ENCODE assay signal across 27 mouse cellular contexts in the genomic region with DNA sequence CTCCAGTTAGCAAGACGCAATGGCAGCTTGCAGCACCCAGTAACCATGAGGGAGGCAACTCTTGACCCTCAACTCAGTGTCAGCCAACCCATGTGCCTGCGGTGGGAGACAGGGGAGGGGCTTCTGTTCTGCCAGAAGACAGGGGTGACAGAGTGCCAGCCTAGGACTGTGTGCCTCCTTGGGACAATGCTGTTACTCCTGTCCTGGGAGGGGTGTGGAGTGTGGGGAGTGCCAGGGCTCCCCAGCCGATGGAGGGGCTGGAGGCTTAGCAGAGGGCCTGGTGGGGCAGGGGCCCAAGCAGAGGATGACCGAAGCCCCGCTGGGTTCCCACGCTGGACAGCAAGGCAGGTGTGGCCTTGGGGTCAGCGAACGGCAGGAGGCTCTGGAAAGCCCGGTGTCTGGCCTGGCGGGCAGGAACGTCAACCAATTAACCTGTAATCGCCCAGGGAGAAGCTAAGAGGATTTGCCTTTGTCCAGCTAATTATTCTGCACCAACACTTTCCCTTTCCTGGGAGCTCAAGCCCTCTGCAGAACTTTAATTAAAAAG. TPM values are rescaled to one million over a fixed set of nuclear protein-coding genes. Genes with fewer than 3 reads are reported as not detected.
A peak's percentile ranks its signal among the peaks of the same experiment; 100 is the strongest.
DNase-seq lines count a peak whose midpoint lies in the region; ATAC-seq and TF ChIP-seq lines count a peak whose summit lies in the region.
"Had no signal": no experiment of that assay in that cellular context is flagged by ENCODE, and none has a peak within 500 bp of the region (broad histone marks: within the 10 kb centered on the region; RNA-seq: fewer than 3 reads in every experiment).

No protein-coding gene starts in this region.

- 18% methylated on average over 12 of the region's 12 CpGs for WGBS in hindbrain, embryonic 10.5 days
- WGBS in hindbrain, embryonic 12.5 days, result 17% methylated on average over 12 of the region's 12 CpGs
- WGBS in liver, embryonic 12.5 days (ENCODE audit: insufficient replicate concordance), result 35% methylated on average over 12 of the region's 12 CpGs
- WGBS in liver, postnatal 0 days (ENCODE audit: insufficient replicate concordance), result 46% methylated on average over 12 of the region's 12 CpGs
- WGBS in stomach, embryonic 16.5 days, result 50% methylated on average over 12 of the region's 12 CpGs
- 54% methylated on average over 12 of the region's 12 CpGs for WGBS in stomach, postnatal 0 days

- H3K27me3 ChIP-seq in hindbrain, embryonic 10.5 days (ENCODE audit: insufficient read depth, poor library complexity, severe bottlenecking), result peaks cover 71% of the 10 kb centered on the region
- H3K27me3 ChIP-seq in hindbrain, embryonic 12.5 days, result peaks cover 17% of the 10 kb centered on the region
- peaks cover 55% of the 10 kb centered on the region for H3K27me3 ChIP-seq in liver, embryonic 12.5 days (replicated peaks)
- H3K27me3 ChIP-seq in liver, postnatal 0 days (ENCODE audit: insufficient read depth, low read length), result peaks cover 10% of the 10 kb centered on the region; the same call in 1 of the 2 replicates
- no peaks in the 10 kb centered on the region for H3K27me3 ChIP-seq in stomach, embryonic 16.5 days (ENCODE audit: control insufficient read depth, insufficient read depth, low read length)
- no peaks in the 10 kb centered on the region for H3K27me3 ChIP-seq in stomach, postnatal 0 days (ENCODE audit: control insufficient read depth, insufficient read depth, low read length)
- H3K27me3 ChIP-seq: neural tube, embryonic 12.5 days; Patski; stomach, embryonic 15.5 days had no signal

- no peak for ATAC-seq in hindbrain, embryonic 12.5 days (ENCODE audit: low FRiP score)
- ATAC-seq in liver, embryonic 12.5 days, result 0 out of 2 replicates have a peak, but pooled peaks have one; percentile 18
- ATAC-seq in liver, postnatal 0 days, result no peak
- peak; percentile 5; the same call in 1 of the 2 replicates for ATAC-seq in stomach, embryonic 16.5 days (ENCODE audit: insufficient read depth, low FRiP score)
- ATAC-seq in stomach, postnatal 0 days (ENCODE audit: low FRiP score, low TSS enrichment), result no peak

- H3K4me1 ChIP-seq in hindbrain, embryonic 10.5 days (replicated peaks), result peaks cover 34% of the 10 kb centered on the region
- H3K4me1 ChIP-seq in hindbrain, embryonic 12.5 days, result peaks cover 15% of the 10 kb centered on the region
- H3K4me1 ChIP-seq in liver, embryonic 12.5 days, result 0 out of 2 replicates have a peak, but pooled peaks cover 8% of the 10 kb centered on the region
- H3K4me1 ChIP-seq in liver, postnatal 0 days (ENCODE audit: insufficient read depth), result no peaks in the 10 kb centered on the region; the same call in 1 of the 2 replicates
- H3K4me1 ChIP-seq in stomach, embryonic 16.5 days (ENCODE audit: control insufficient read depth, insufficient read depth, low read length), result peaks cover 11% of the 10 kb centered on the region
- H3K4me1 ChIP-seq in stomach, postnatal 0 days (replicated peaks; ENCODE audit: control insufficient read depth, insufficient read depth), result peaks cover 2% of the 10 kb centered on the region; the same call in 1 of the 2 replicates

- no peak overlapping the region for H3K4me3 ChIP-seq in hindbrain, embryonic 10.5 days
- no peak overlapping the region for H3K4me3 ChIP-seq in hindbrain, embryonic 12.5 days
- no peak overlapping the region for H3K4me3 ChIP-seq in liver, embryonic 12.5 days
- no peak overlapping the region for H3K4me3 ChIP-seq in liver, postnatal 0 days (ENCODE audit: low read depth, low read length)
- H3K4me3 ChIP-seq in stomach, embryonic 16.5 days (replicated peaks; ENCODE audit: low read length), result no peak overlapping the region
- no peak overlapping the region for H3K4me3 ChIP-seq in stomach, postnatal 0 days (ENCODE audit: low read depth, low read length)
- H3K4me3 ChIP-seq: gastrocnemius, adult 2 months; layer of hippocampus, adult 2 months; neural tube, embryonic 12.5 days; stomach, embryonic 15.5 days had no signal

- H3K4me2 ChIP-seq in hindbrain, embryonic 12.5 days (replicated peaks), result no peak overlapping the region
- H3K4me2 ChIP-seq in liver, embryonic 12.5 days, result no peak overlapping the region
- no peak overlapping the region for H3K4me2 ChIP-seq in liver, postnatal 0 days (ENCODE audit: low read depth, low read length)
- no peak overlapping the region for H3K4me2 ChIP-seq in stomach, embryonic 16.5 days (ENCODE audit: low read depth, low read length)
- no peak overlapping the region for H3K4me2 ChIP-seq in stomach, postnatal 0 days (replicated peaks; ENCODE audit: low read depth)
- H3K4me2 ChIP-seq: liver, embryonic 11.5 days; neural tube, embryonic 12.5 days; stomach, embryonic 15.5 days had no signal

- no peak for TF ChIP-seq EP300 in liver, postnatal 0 days (IDR thresholded peaks at IDR 0.05; ENCODE audit: low read depth)
- no peak for TF ChIP-seq EP300 in stomach, postnatal 0 days (optimal IDR thresholded peaks at IDR 0.05)

- H3K9me3 ChIP-seq in hindbrain, embryonic 10.5 days, result no peaks in the 10 kb centered on the region
- H3K9me3 ChIP-seq in hindbrain, embryonic 12.5 days (replicated peaks), result no peaks in the 10 kb centered on the region
- H3K9me3 ChIP-seq in liver, embryonic 12.5 days (replicated peaks), result no peaks in the 10 kb centered on the region
- no peaks in the 10 kb centered on the region for H3K9me3 ChIP-seq in liver, postnatal 0 days (ENCODE audit: low read length)
- no peaks in the 10 kb centered on the region for H3K9me3 ChIP-seq in stomach, embryonic 16.5 days (replicated peaks; ENCODE audit: control insufficient read depth, low read length)
- no peaks in the 10 kb centered on the region for H3K9me3 ChIP-seq in stomach, postnatal 0 days (ENCODE audit: control insufficient read depth, low read length)
- H3K9me3 ChIP-seq: G1E; neural tube, embryonic 12.5 days; stomach, embryonic 15.5 days had no signal

- peak overlapping the region; percentile 72 for H3K27ac ChIP-seq in hindbrain, embryonic 10.5 days
- no peak overlapping the region for H3K27ac ChIP-seq in hindbrain, embryonic 12.5 days
- no peak overlapping the region for H3K27ac ChIP-seq in liver, embryonic 12.5 days
- no peak overlapping the region for H3K27ac ChIP-seq in liver, postnatal 0 days (ENCODE audit: low read depth)
- no peak overlapping the region for H3K27ac ChIP-seq in stomach, embryonic 16.5 days (ENCODE audit: low read length)
- H3K27ac ChIP-seq in stomach, postnatal 0 days (replicated peaks), result no peak overlapping the region
- H3K27ac ChIP-seq: layer of hippocampus, adult 2 months; neural tube, embryonic 12.5 days; stomach, embryonic 15.5 days had no signal

- TF ChIP-seq CTCF in liver, postnatal 0 days (IDR thresholded peaks at IDR 0.05; ENCODE audit: low read depth), result no peak
- TF ChIP-seq CTCF in stomach, postnatal 0 days (IDR thresholded peaks at IDR 0.05; ENCODE audit: low read depth), result no peak

- DNase-seq in hindbrain, embryonic 10.5 days (ENCODE audit: low spot score), result no peak
- DNase-seq in liver, postnatal 0 days, result no peak
- no peak for DNase-seq in stomach, postnatal 0 days (ENCODE audit: low spot score)
- no peak for DNase-seq in frontal cortex, postnatal 25 days (ENCODE audit: low spot score in 2 of 2)
- DNase-seq: adrenal gland, adult 2 months; B cell, adult 2 months; cerebellum, adult 11-12 months; cerebellum, postnatal 10 days; kidney, adult 2 months; kidney, postnatal 25 days; lung, adult 2 months; lung, postnatal 14 days; right cerebral cortex, adult 18-20 months; thymus, adult 2 months had no signal

- no peaks in the 10 kb centered on the region for H3K36me3 ChIP-seq in hindbrain, embryonic 10.5 days
- no peaks in the 10 kb centered on the region for H3K36me3 ChIP-seq in hindbrain, embryonic 12.5 days
- H3K36me3 ChIP-seq in liver, embryonic 12.5 days, result no peaks in the 10 kb centered on the region
- H3K36me3 ChIP-seq in liver, postnatal 0 days (replicated peaks; ENCODE audit: insufficient read depth, low read length), result no peaks in the 10 kb centered on the region
- H3K36me3 ChIP-seq in stomach, embryonic 16.5 days (ENCODE audit: control insufficient read depth, insufficient read depth, low read length), result no peaks in the 10 kb centered on the region
- H3K36me3 ChIP-seq in stomach, postnatal 0 days (ENCODE audit: control insufficient read depth, insufficient read depth, low read length), result no peaks in the 10 kb centered on the region
- H3K36me3 ChIP-seq: G1E; neural tube, embryonic 12.5 days; stomach, embryonic 15.5 days had no signal

- H3K9ac ChIP-seq in hindbrain, embryonic 12.5 days, result no peak overlapping the region
- no peak overlapping the region for H3K9ac ChIP-seq in liver, embryonic 12.5 days
- no peak overlapping the region for H3K9ac ChIP-seq in liver, postnatal 0 days (replicated peaks)
- no peak overlapping the region for H3K9ac ChIP-seq in stomach, embryonic 16.5 days (ENCODE audit: low read length)
- no peak overlapping the region for H3K9ac ChIP-seq in stomach, postnatal 0 days (ENCODE audit: low read length)
- H3K9ac ChIP-seq: neural tube, embryonic 12.5 days; stomach, embryonic 15.5 days had no signal

RNA-seq across cellular contexts. Expression of a gene that starts 21.4 kb away (rescaled TPM):
- polyA plus RNA-seq in hindbrain, embryonic 10.5 days (2016; fragmentation: Nextera tagmentation; extraction: Ambion mirVana), result not detected in 2 replicates
- polyA plus RNA-seq in hindbrain, embryonic 12.5 days (2016; fragmentation: Nextera tagmentation; extraction: Ambion mirVana), result not detected in 2 replicates
- polyA plus RNA-seq in liver, embryonic 12.5 days (2016; fragmentation: Nextera tagmentation; extraction: Ambion mirVana), result not detected in 2 replicates
- not detected in 2 replicates for polyA plus RNA-seq in liver, postnatal 0 days (2015; fragmentation: Nextera tagmentation; extraction: Ambion mirVana)
- not detected in 2 replicates for polyA plus RNA-seq in stomach, embryonic 16.5 days (2015; fragmentation: Nextera tagmentation; extraction: Ambion mirVana)
- polyA plus RNA-seq in stomach, postnatal 0 days (2015; fragmentation: Nextera tagmentation; extraction: Ambion mirVana), result not detected in 2 replicates
- polyA plus RNA-seq: adrenal gland, adult 2 months; embryonic facial prominence, embryonic 14.5 days; G1E; heart, embryonic 14.5 days; kidney, adult 2 months; limb, embryonic 11.5 days; liver, embryonic 11.5 days; lung, adult 2 months; neural tube, embryonic 12.5 days; Patski; stomach, embryonic 15.5 days; thymus, adult 2 months had no signal

RNA-seq across cellular contexts. Expression of a gene that starts 57.8 kb away (rescaled TPM):
- 52.3 and 127 TPM in 2 replicates for polyA plus RNA-seq in hindbrain, embryonic 10.5 days (2016; fragmentation: Nextera tagmentation; extraction: Ambion mirVana)
- polyA plus RNA-seq in hindbrain, embryonic 12.5 days (2016; fragmentation: Nextera tagmentation; extraction: Ambion mirVana), result 78.3 and 79.5 TPM in 2 replicates
- 0.38 and 0.56 TPM in 2 replicates for polyA plus RNA-seq in liver, embryonic 12.5 days (2016; fragmentation: Nextera tagmentation; extraction: Ambion mirVana)
- 0.05 and 0.09 TPM in 2 replicates for polyA plus RNA-seq in liver, postnatal 0 days (2015; fragmentation: Nextera tagmentation; extraction: Ambion mirVana)
- 3.4 and 4.8 TPM in 2 replicates for polyA plus RNA-seq in stomach, embryonic 16.5 days (2015; fragmentation: Nextera tagmentation; extraction: Ambion mirVana)
- polyA plus RNA-seq in stomach, postnatal 0 days (2015; fragmentation: Nextera tagmentation; extraction: Ambion mirVana), result 20.6 and 24.4 TPM in 2 replicates
- polyA plus RNA-seq: G1E had no signal

Comparison
In these comparisons a context has a peak if more than half of its experiments do, and no peak if none do; other contexts are left out.
1. ATAC-seq: peak in liver, embryonic 12.5 days (single experiment) and stomach, embryonic 16.5 days (single experiment); none in hindbrain, embryonic 12.5 days (single experiment), liver, postnatal 0 days (single experiment) and stomach, postnatal 0 days (single experiment).